Mouse (Mus musculus) intestine, postnatal 0 days (tissue): ENCODE measurements at regions not wholly inside any gene's neighbourhood (a gene's known extent, or its start where the extent isn't known, plus 50 kb on each side); places are given as distances from the start of the nearest gene placed in this dataset.

Source experiments
- ATAC-seq: fragments of 200-750 bp; cut with Nextera tagmentation; 2 replicates; pipeline ENCODE4 v1.8.0; 2017; ENCODE audit warnings: mild to moderate bottlenecking, moderate TSS enrichment, moderate library complexity
- H3K27ac ChIP-seq: fragments of 300-500 bp; sonication (generic); 2 replicates; pipeline ENCODE4 v1.5.1; 2014; ENCODE audit warnings: mild to moderate bottlenecking, low read depth, low read length, moderate library complexity
- H3K27me3 ChIP-seq: fragments of 300-500 bp; sonication (generic); replicated peaks from 2 replicates; pipeline ENCODE4 v1.6.1; 2014; ENCODE audit warnings: low read length, mixed read lengths; ENCODE audit not compliant: control insufficient read depth, insufficient read depth
- H3K36me3 ChIP-seq: fragments of 300-500 bp; sonication (generic); 2 replicates; pipeline ENCODE4 v1.6.1; 2014; ENCODE audit warnings: mild to moderate bottlenecking, moderate library complexity; ENCODE audit not compliant: control insufficient read depth, insufficient read depth
- H3K4me1 ChIP-seq: fragments of 300-500 bp; sonication (generic); replicated peaks from 2 replicates; pipeline ENCODE4 v1.6.1; 2014; ENCODE audit warnings: antibody characterized with exemption, low read length, mixed read lengths; ENCODE audit not compliant: control insufficient read depth, insufficient read depth
- H3K4me2 ChIP-seq: fragments of 300-500 bp; sonication (generic); replicated peaks from 2 replicates; pipeline ENCODE4 v1.6.1; 2014; ENCODE audit warnings: low read depth, mild to moderate bottlenecking, moderate library complexity
- H3K4me3 ChIP-seq: fragments of 300-500 bp; sonication (generic); 2 replicates; pipeline ENCODE4 v1.5.1; 2014; ENCODE audit warnings: low read depth, low read length
- H3K9ac ChIP-seq: fragments of 300-500 bp; sonication (generic); 2 replicates; pipeline ENCODE4 v1.6.1; 2014; ENCODE audit warnings: mild to moderate bottlenecking, low read depth, low read length
- H3K9me3 ChIP-seq: fragments of 300-500 bp; sonication (generic); 2 replicates; pipeline ENCODE4 v1.6.1; 2016; ENCODE audit warnings: mixed run types; ENCODE audit not compliant: control insufficient read depth
- CTCF ChIP-seq: sonication (generic); IDR thresholded peaks from 2 replicates; pipeline ENCODE4 v1.5.1; 2016; ENCODE audit warnings: low read depth, mild to moderate bottlenecking, control low read depth, antibody characterized with exemption, moderate library complexity
- WGBS: fragments of 180-500 bp; shearing (Covaris S2); extraction: QIAGEN DNeasy Blood & Tissue Kit; methylation state at CpG from one replicate; pipeline ENCODE4 v1.1.7; 2014; 5-methylcytosine and 5-hydroxymethylcytosine counted together

DNA sequence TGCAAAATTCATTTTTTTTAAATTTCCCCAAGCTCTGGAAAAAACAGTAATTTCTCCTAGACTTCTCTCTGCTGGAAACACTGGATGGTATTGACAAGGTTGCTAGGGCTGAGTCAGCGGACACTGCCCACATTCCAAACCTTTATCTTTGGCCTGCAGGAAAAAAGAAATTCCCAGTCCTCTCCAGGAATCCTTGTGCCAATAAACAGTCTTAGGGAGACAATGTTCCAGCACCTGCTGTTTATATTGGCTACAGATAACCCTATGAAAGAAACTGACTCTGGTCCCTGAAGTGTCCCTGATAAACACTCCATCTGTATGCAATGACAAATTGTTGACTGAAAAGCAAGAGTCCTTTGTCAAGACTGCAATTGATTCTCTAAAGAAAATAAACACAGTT is 260.5 kb upstream of the Sgcd start:
- Histone ChIP-seq H3K27me3 (no peaks in the 10 kb centered on the region), H3K9me3 (no peaks in the 10 kb centered on the region), H3K36me3 (no peaks in the 10 kb centered on the region), H3K27ac (no peak overlapping the region), H3K9ac (no peak overlapping the region), H3K4me2 (no peak overlapping the region), H3K4me3 (no peak overlapping the region), H3K4me1 (no peaks in the 10 kb centered on the region)
- 44% methylated on average over 1 of the region's 1 CpGs for WGBS
- ATAC-seq: no peak
- TF ChIP-seq CTCF: no peak

DNA sequence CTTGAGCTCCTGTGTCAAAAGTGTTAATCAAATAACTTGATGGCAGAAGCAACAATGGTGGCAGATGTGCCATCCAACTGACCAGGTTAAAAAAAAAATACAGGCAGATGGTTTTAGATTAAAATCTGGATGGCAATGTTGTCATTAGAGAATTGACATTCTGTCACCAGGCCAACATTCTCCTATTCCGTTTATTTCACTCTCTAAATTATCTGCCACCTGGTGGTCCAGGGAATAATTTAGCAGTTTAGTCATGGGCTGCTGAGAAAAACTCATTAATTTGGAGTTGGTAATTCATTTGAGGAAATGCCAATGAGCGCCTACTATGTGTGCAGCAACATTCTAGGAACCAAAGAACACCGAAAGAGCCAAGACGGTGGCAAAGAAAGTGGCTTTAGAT is 232.4 kb upstream of the Sgcd start:
- 79% methylated on average over 4 of the region's 4 CpGs for WGBS
- no peaks in the 10 kb centered on the region for H3K27me3 ChIP-seq
- no peaks in the 10 kb centered on the region for H3K36me3 ChIP-seq
- no peak for ATAC-seq
- H3K27ac ChIP-seq: no peak overlapping the region
- no peak overlapping the region for H3K4me2 ChIP-seq
- H3K9me3 ChIP-seq: no peaks in the 10 kb centered on the region
- H3K4me3 ChIP-seq: no peak overlapping the region
- no peaks in the 10 kb centered on the region for H3K4me1 ChIP-seq
- TF ChIP-seq CTCF: no peak
- H3K9ac ChIP-seq: no peak overlapping the region

DNA sequence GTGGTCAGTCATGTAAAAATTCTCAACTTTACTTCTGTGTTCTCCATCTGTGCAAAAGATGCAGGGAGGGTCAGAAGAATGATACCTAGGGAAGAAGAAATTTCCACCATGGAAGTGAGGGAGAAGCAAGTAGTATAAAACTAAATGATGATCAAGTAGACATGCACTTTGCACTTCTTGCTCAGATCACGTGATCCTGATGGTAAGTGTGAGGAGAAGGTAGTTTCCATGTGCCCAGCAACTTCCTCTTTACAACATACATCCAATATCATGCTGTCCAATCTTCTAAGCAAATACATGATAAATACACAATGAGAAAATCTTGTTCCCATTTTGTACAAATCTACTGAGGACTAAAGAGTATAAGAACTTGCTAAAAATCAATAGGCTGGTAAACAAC is 230.4 kb upstream of the Sgcd start:
- Histone ChIP-seq H3K9ac (no peak overlapping the region), H3K4me3 (no peak overlapping the region), H3K9me3 (no peaks in the 10 kb centered on the region), H3K36me3 (no peaks in the 10 kb centered on the region), H3K27me3 (no peaks in the 10 kb centered on the region), H3K4me1 (no peaks in the 10 kb centered on the region), H3K4me2 (no peak overlapping the region), H3K27ac (no peak overlapping the region)
- no peak for TF ChIP-seq CTCF
- WGBS: 61% methylated on average over 1 of the region's 1 CpGs
- ATAC-seq: no peak

DNA sequence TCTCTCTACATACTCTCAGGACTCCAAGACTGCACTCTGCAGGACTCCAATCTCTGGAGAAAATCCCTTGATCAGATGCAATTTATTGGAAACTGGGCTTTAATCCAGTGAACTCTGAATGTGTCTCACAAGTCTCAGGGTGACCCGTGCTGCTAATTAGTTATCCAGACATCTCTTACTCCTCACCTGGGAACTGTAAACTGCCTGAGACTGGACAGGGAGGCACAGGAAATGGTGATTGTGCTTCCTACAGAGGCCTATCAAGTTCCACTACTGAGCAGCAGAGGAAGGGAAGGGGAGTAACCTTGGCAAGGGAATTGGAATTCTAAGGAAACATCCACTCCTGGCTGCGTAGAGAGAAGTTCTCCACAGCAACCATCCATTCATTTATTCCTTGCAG is 228.0 kb upstream of the Sgcd start:
- Histone ChIP-seq H3K27me3 (no peaks in the 10 kb centered on the region), H3K9ac (no peak overlapping the region), H3K4me2 (no peak overlapping the region), H3K27ac (no peak overlapping the region), H3K4me1 (no peaks in the 10 kb centered on the region), H3K4me3 (no peak overlapping the region), H3K9me3 (no peaks in the 10 kb centered on the region), H3K36me3 (no peaks in the 10 kb centered on the region)
- ATAC-seq: no peak
- 71% methylated on average over 2 of the region's 2 CpGs for WGBS
- TF ChIP-seq CTCF: no peak

DNA sequence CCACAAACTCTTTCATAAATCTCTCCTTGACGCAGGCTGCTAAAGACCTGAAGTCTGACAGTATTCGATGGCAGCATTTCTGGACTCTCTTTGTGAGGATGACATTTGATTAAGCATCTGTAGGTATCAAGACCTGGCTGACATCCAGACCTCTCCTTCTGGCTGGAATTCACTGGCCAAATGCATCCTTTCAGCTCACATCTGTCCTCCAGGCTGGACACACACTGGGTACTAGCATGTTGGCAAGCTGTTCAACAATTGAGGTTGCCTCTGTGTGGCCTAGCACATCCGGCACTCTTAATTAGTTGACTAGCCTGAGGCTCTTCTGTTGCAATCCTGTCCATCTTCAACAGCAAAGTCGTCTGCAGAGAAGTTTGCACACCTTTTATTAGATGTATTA is 197.8 kb upstream of the Sgcd start:
- Histone ChIP-seq H3K36me3 (no peaks in the 10 kb centered on the region), H3K4me3 (no peak overlapping the region), H3K27ac (no peak overlapping the region), H3K4me2 (no peak overlapping the region), H3K27me3 (no peaks in the 10 kb centered on the region), H3K9ac (no peak overlapping the region), H3K4me1 (no peaks in the 10 kb centered on the region), H3K9me3 (no peaks in the 10 kb centered on the region)
- no peak for ATAC-seq
- WGBS: 69% methylated on average over 4 of the region's 4 CpGs
- no peak for TF ChIP-seq CTCF

DNA sequence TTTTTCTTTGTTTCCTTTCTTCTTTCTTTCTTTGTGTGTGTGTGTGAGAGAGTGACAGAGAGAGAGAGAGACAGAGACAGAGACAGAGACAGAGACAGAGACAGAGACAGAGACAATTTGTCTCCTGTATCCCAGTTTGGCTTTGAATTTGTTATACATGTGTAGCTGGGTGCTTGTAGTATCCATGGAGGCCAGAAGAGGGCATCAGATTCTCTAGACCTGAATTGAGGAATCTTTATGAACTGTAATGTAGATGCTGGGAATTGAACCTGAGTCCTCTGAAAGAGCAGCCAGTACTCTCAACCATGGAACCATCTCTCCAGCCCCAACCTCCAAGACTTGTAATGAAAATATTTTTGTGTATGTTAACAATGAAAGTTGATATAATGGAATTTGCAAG is 190.2 kb upstream of the Sgcd start:
- no peaks in the 10 kb centered on the region for H3K9me3 ChIP-seq
- TF ChIP-seq CTCF: peak; percentile 51
- H3K9ac ChIP-seq: no peak overlapping the region
- no peak overlapping the region for H3K27ac ChIP-seq
- no peaks in the 10 kb centered on the region for H3K36me3 ChIP-seq
- no peak for ATAC-seq
- H3K4me1 ChIP-seq: no peaks in the 10 kb centered on the region
- H3K4me3 ChIP-seq: no peak overlapping the region
- no peak overlapping the region for H3K4me2 ChIP-seq
- no peaks in the 10 kb centered on the region for H3K27me3 ChIP-seq

DNA sequence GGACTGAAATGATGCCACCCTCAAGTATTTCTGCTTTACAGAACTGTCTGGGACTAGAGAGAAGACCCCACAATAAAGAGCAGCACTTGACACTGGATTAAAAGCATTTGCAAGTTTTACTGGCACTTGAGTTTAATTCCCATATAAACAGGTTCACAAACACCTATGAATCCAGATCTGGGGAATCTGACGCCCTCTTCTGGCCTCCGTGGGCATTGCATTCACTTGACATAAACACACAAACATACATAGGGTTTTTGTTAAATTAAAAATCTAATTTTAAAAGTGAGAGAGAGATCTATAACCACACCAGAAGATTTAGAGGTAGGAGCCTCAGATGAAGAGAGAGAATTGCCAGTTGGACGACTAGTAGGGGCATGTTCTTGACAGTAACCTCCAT is 189.4 kb upstream of the Sgcd start:
- 34% methylated on average over 3 of the region's 3 CpGs for WGBS
- no peak for ATAC-seq
- H3K27ac ChIP-seq: no peak overlapping the region

More for the DNA sequence above, 189.4 kb upstream of the Sgcd start:
- TF ChIP-seq CTCF: 0 out of 2 replicates have a peak, but pooled peaks have one; percentile 27
- no peaks in the 10 kb centered on the region for H3K36me3 ChIP-seq
- no peaks in the 10 kb centered on the region for H3K9me3 ChIP-seq
- no peaks in the 10 kb centered on the region for H3K4me1 ChIP-seq
- H3K9ac ChIP-seq: no peak overlapping the region
- no peaks in the 10 kb centered on the region for H3K27me3 ChIP-seq
- H3K4me2 ChIP-seq: no peak overlapping the region
- H3K4me3 ChIP-seq: no peak overlapping the region
